Comparison of ENCODE assay signal across 8 mouse cellular contexts in the genomic region with DNA sequence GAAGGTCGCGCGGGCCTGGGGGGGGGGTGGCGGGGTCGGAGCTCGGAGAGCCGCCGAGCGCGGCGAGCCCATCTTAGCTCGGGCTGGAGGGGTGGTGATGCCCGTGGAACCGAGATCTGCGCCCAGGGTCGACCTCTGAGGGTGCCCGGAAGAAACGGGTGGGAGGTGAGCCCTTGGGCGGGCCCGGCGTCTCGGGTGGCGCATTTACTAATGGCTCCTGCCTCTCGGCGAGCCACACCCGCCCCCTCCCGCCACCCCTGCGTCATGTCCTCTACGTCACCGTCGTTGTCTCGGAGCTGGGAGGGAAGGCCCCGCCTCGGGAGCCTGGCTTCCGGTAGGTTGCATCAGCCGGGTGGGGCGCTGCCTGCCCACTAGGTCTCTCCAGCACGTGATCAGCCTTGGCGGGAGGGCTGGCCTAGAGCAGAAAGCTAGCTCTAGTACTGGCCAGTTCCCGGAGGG. TPM values are rescaled to one million over a fixed set of nuclear protein-coding genes. Genes with fewer than 3 reads are reported as not detected.
DNase-seq lines count a peak whose midpoint lies in the region; ATAC-seq and TF ChIP-seq lines count a peak whose summit lies in the region.

No protein-coding gene starts in this region.

- peak overlapping the region; percentile 99 for H3K27ac ChIP-seq in ES-E14 (ENCODE audit: insufficient read depth, low read depth, low read length, poor library complexity, severe bottlenecking)
- peak overlapping the region; percentile 99 for H3K27ac ChIP-seq in forebrain, embryonic 15.5 days (replicated peaks)
- peak overlapping the region; percentile 100 for H3K27ac ChIP-seq in layer of hippocampus, adult 2 months
- H3K27ac ChIP-seq in lung, embryonic 14.5 days (ENCODE audit: low read depth), result peak overlapping the region; percentile 99
- peak overlapping the region; percentile 90 for H3K27ac ChIP-seq in olfactory bulb, adult 2 months (ENCODE audit: insufficient read depth, low read depth, low read length)
- peak overlapping the region; percentile 53 for H3K27ac ChIP-seq in thymus, adult 2 months (ENCODE audit: control insufficient read depth, insufficient read depth, low read length)

- TF ChIP-seq POLR2A in olfactory bulb, adult 2 months (IDR thresholded peaks at IDR 0.05; ENCODE audit: insufficient read depth, low read depth, low read length), result peak; percentile 89
- TF ChIP-seq POLR2A in thymus, adult 2 months (IDR thresholded peaks at IDR 0.05; ENCODE audit: control insufficient read depth, extremely low read depth, insufficient read depth, low read length, poor library complexity), result peak; percentile 91

- peak overlapping the region; percentile 99 for H3K9ac ChIP-seq in ES-E14 (ENCODE audit: insufficient read depth, low read depth, low read length, poor library complexity, severe bottlenecking)
- peak overlapping the region; percentile 97 for H3K9ac ChIP-seq in forebrain, embryonic 15.5 days (replicated peaks)
- H3K9ac ChIP-seq in lung, embryonic 14.5 days, result peak overlapping the region; percentile 97

- H3K4me3 ChIP-seq in ES-E14 (ENCODE audit: insufficient read depth in 1 of 2, low read depth in 1 of 2, low read length in 2 of 2, poor library complexity in 1 of 2, severe bottlenecking in 1 of 2), result peak overlapping the region; percentile 87 to 94
- peak overlapping the region; percentile 89 for H3K4me3 ChIP-seq in forebrain, embryonic 15.5 days
- peak overlapping the region; percentile 96 for H3K4me3 ChIP-seq in layer of hippocampus, adult 2 months
- peak overlapping the region; percentile 76 for H3K4me3 ChIP-seq in lung, embryonic 14.5 days (ENCODE audit: low read depth, low read length)
- peak overlapping the region; percentile 81 for H3K4me3 ChIP-seq in olfactory bulb, adult 2 months (ENCODE audit: insufficient read depth, low read depth, low read length)
- H3K4me3 ChIP-seq in thymus, adult 2 months (ENCODE audit: control insufficient read depth, insufficient read depth, low read length), result peak overlapping the region; percentile 56

- WGBS in forebrain, embryonic 15.5 days, result under 1% methylated on average over 39 of the region's 40 CpGs
- under 1% methylated on average over 40 of the region's 40 CpGs for WGBS in lung, embryonic 14.5 days
- WGBS in olfactory bulb, adult 2 months, result under 1% methylated on average over 40 of the region's 40 CpGs
- WGBS in thymus, adult 2 months, result under 1% methylated on average over 40 of the region's 40 CpGs

- H3K36me3 ChIP-seq in ES-E14 (ENCODE audit: control insufficient read depth, insufficient read depth, low read length, poor library complexity, severe bottlenecking), result peaks cover 20% of the 10 kb centered on the region
- peaks cover 18% of the 10 kb centered on the region for H3K36me3 ChIP-seq in forebrain, embryonic 15.5 days
- peaks cover 23% of the 10 kb centered on the region for H3K36me3 ChIP-seq in lung, embryonic 14.5 days (ENCODE audit: insufficient read depth)
- peaks cover 20% of the 10 kb centered on the region for H3K36me3 ChIP-seq in thymus, adult 2 months (ENCODE audit: control insufficient read depth, insufficient read depth, low read length)

- in situ Hi-C loops in ES-E14 (cut with MboI; ENCODE audit: low sequenced_read_pairs in 2 of 2, unreplicated experiment in 2 of 2), result no loop called here

- peaks cover 6 to 12% of the 10 kb centered on the region in 2 experiments for H3K4me1 ChIP-seq in ES-E14 (ENCODE audit: control insufficient read depth in 2 of 2, insufficient read depth in 2 of 2, low read length in 2 of 2, poor library complexity in 1 of 2)
- H3K4me1 ChIP-seq in forebrain, embryonic 15.5 days, result peaks cover 17% of the 10 kb centered on the region
- no peaks in the 10 kb centered on the region for H3K4me1 ChIP-seq in lung, embryonic 14.5 days (ENCODE audit: insufficient read depth)
- peaks cover 8% of the 10 kb centered on the region for H3K4me1 ChIP-seq in olfactory bulb, adult 2 months (ENCODE audit: control insufficient read depth, insufficient read depth, low read length)
- peaks cover 2% of the 10 kb centered on the region for H3K4me1 ChIP-seq in thymus, adult 2 months (replicated peaks; ENCODE audit: control insufficient read depth, insufficient read depth, low read length)

- H3K4me2 ChIP-seq in forebrain, embryonic 15.5 days (replicated peaks), result peak overlapping the region; percentile 78
- peak overlapping the region; percentile 83 for H3K4me2 ChIP-seq in lung, embryonic 14.5 days

- peak; percentile 87 for ATAC-seq in forebrain, embryonic 15.5 days (replicated peaks)
- ATAC-seq in lung, embryonic 14.5 days (ENCODE audit: insufficient read depth), result peak; percentile 83

- peak; percentile 95 for DNase-seq in ES-E14 (ENCODE audit: low read depth, low spot score)
- peak; percentile 97 for DNase-seq in cerebellum, adult 11-12 months
- DNase-seq in heart, postnatal 36 days, result peak; percentile 90 to 93
- DNase-seq in layer of hippocampus, adult 2 months (ENCODE audit: low spot score in 2 of 2), result peak; percentile 94 to 95
- peak; percentile 97 for DNase-seq in lung, embryonic 14.5 days
- DNase-seq in thymus, adult 2 months, result peak; percentile 92

- intact Hi-C loops in heart, postnatal 36 days (cut with DNase I), result no loop called here

- peak; percentile 27; the same call in 1 of the 2 replicates for TF ChIP-seq CTCF in layer of hippocampus, adult 2 months (conservative IDR thresholded peaks at IDR 0.05)
- TF ChIP-seq CTCF in lung, embryonic 14.5 days (IDR thresholded peaks at IDR 0.05; ENCODE audit: low read depth), result no peak
- TF ChIP-seq CTCF in olfactory bulb, adult 2 months (IDR thresholded peaks at IDR 0.05; ENCODE audit: insufficient read depth, low read depth, low read length), result no peak
- TF ChIP-seq CTCF in thymus, adult 2 months (IDR thresholded peaks at IDR 0.05; ENCODE audit: borderline replicate concordance, control insufficient read depth, extremely low read depth, insufficient read depth, low read length, poor library complexity), result no peak

- H3K27me3 ChIP-seq in forebrain, embryonic 15.5 days, result no peaks in the 10 kb centered on the region
- H3K27me3 ChIP-seq in lung, embryonic 14.5 days (ENCODE audit: insufficient read depth, low read length), result no peaks in the 10 kb centered on the region
- no peaks in the 10 kb centered on the region for H3K27me3 ChIP-seq in thymus, adult 2 months (ENCODE audit: control insufficient read depth, insufficient read depth, low read length)

- no peaks in the 10 kb centered on the region for H3K9me3 ChIP-seq in ES-E14 (ENCODE audit: control insufficient read depth, insufficient read depth, low read depth, low read length)
- no peaks in the 10 kb centered on the region for H3K9me3 ChIP-seq in forebrain, embryonic 15.5 days
- H3K9me3 ChIP-seq in lung, embryonic 14.5 days (ENCODE audit: low read depth, low read length), result no peaks in the 10 kb centered on the region

TF ChIP-seq in ES-E14, 5 proteins besides CTCF, POLR2A, EP300 and RAD21 (continues in another document):
- TF ChIP-seq ZC3H11A (IDR thresholded peaks at IDR 0.05; ENCODE audit: borderline replicate concordance, low read depth, low read length), result no peak
- no peak; the same call in 1 of the 2 replicates for TF ChIP-seq HCFC1 (IDR thresholded peaks at IDR 0.05; ENCODE audit: borderline replicate concordance, insufficient read depth, low read length)
- no peak for TF ChIP-seq ZNF384 (IDR thresholded peaks at IDR 0.05; ENCODE audit: low read depth, low read length)

RNA-seq across cellular contexts. Expression of a gene that starts 0.5 kb away (rescaled TPM):
- 322 and 326 TPM in 2 replicates for total RNA-seq in ES-E14 (2012; rRNA removed)
- 1,252 and 1,271 TPM in 2 replicates for polyA plus RNA-seq in forebrain, embryonic 15.5 days (2015; fragmentation: Nextera tagmentation; extraction: Ambion mirVana)
- total RNA-seq in heart, postnatal 36 days (2021), result 1,000 to 10,000 TPM; 1,603 to 1,774 TPM
- 100 to 1,000 TPM; 713 to 750 TPM for total RNA-seq in layer of hippocampus, adult 2 months (2021)
- 1,908 and 1,918 TPM in 2 replicates for polyA plus RNA-seq in lung, embryonic 14.5 days (2014; fragmentation: Nextera tagmentation; extraction: Ambion mirVana)
- not detected in 2 replicates for polyA plus RNA-seq in olfactory bulb, adult 2 months (2012; ENCODE audit: insufficient read depth, insufficient read length, low replicate concordance, missing spikeins)
- 117 and 131 TPM in 2 replicates for polyA plus RNA-seq in thymus, adult 2 months (2012; rRNA removed)

RNA-seq across cellular contexts. Expression of a gene that starts 14.0 kb away (rescaled TPM):
- 1.6 and 2.9 TPM in 2 replicates for total RNA-seq in ES-E14 (2012; rRNA removed)
- polyA plus RNA-seq in forebrain, embryonic 15.5 days (2015; fragmentation: Nextera tagmentation; extraction: Ambion mirVana), result 0.57 and 0.78 TPM in 2 replicates
- not detected for total RNA-seq in heart, postnatal 36 days (2021)
- not detected for total RNA-seq in layer of hippocampus, adult 2 months (2021)
- polyA plus RNA-seq in lung, embryonic 14.5 days (2014; fragmentation: Nextera tagmentation; extraction: Ambion mirVana), result not detected in 2 replicates
- polyA plus RNA-seq in olfactory bulb, adult 2 months (2012; ENCODE audit: insufficient read depth, insufficient read length, low replicate concordance, missing spikeins), result not detected in 2 replicates
- 2.0 and 2.4 TPM in 2 replicates for polyA plus RNA-seq in thymus, adult 2 months (2012; rRNA removed)

RNA-seq across cellular contexts. Expression of a gene that starts 35.7 kb away (rescaled TPM):
- total RNA-seq in ES-E14 (2012; rRNA removed), result 21.4 and 34.2 TPM in 2 replicates
- 94.7 and 128 TPM in 2 replicates for polyA plus RNA-seq in forebrain, embryonic 15.5 days (2015; fragmentation: Nextera tagmentation; extraction: Ambion mirVana)
- total RNA-seq in heart, postnatal 36 days (2021), result 1 to 10 TPM; 1.6 to 1.8 TPM
- total RNA-seq in layer of hippocampus, adult 2 months (2021), result 100 to 1,000 TPM; 169 to 174 TPM
- 8.7 and 9.6 TPM in 2 replicates for polyA plus RNA-seq in lung, embryonic 14.5 days (2014; fragmentation: Nextera tagmentation; extraction: Ambion mirVana)
- polyA plus RNA-seq in olfactory bulb, adult 2 months (2012; ENCODE audit: insufficient read depth, insufficient read length, low replicate concordance, missing spikeins), result not detected in 2 replicates
- 7.7 and 8.6 TPM in 2 replicates for polyA plus RNA-seq in thymus, adult 2 months (2012; rRNA removed)

RNA-seq across cellular contexts. Expression of a gene that starts 50.5 kb away (rescaled TPM):
- total RNA-seq in ES-E14 (2012; rRNA removed), result 21.7 and 42.5 TPM in 2 replicates
- polyA plus RNA-seq in forebrain, embryonic 15.5 days (2015; fragmentation: Nextera tagmentation; extraction: Ambion mirVana), result not detected in 2 replicates
- not detected for total RNA-seq in heart, postnatal 36 days (2021)
- total RNA-seq in layer of hippocampus, adult 2 months (2021), result not detected
- not detected in 2 replicates for polyA plus RNA-seq in lung, embryonic 14.5 days (2014; fragmentation: Nextera tagmentation; extraction: Ambion mirVana)
- polyA plus RNA-seq in olfactory bulb, adult 2 months (2012; ENCODE audit: insufficient read depth, insufficient read length, low replicate concordance, missing spikeins), result not detected in 2 replicates
- 0.31 and 0.97 TPM in 2 replicates for polyA plus RNA-seq in thymus, adult 2 months (2012; rRNA removed)

RNA-seq across cellular contexts. Expression of a gene that starts 59.4 kb away (rescaled TPM):
- 3.2 and 8.5 TPM in 2 replicates for total RNA-seq in ES-E14 (2012; rRNA removed)
- polyA plus RNA-seq in forebrain, embryonic 15.5 days (2015; fragmentation: Nextera tagmentation; extraction: Ambion mirVana), result 0.31 TPM in 1 of 2 replicates, not detected in the other
- total RNA-seq in heart, postnatal 36 days (2021), result not detected
- total RNA-seq in layer of hippocampus, adult 2 months (2021), result not detected
- 2.1 and 2.9 TPM in 2 replicates for polyA plus RNA-seq in lung, embryonic 14.5 days (2014; fragmentation: Nextera tagmentation; extraction: Ambion mirVana)
- polyA plus RNA-seq in olfactory bulb, adult 2 months (2012; ENCODE audit: insufficient read depth, insufficient read length, low replicate concordance, missing spikeins), result not detected in 2 replicates
- polyA plus RNA-seq in thymus, adult 2 months (2012; rRNA removed), result 238 and 276 TPM in 2 replicates

Comparison
In these comparisons a context has a peak if more than half of its experiments do, and no peak if none do; other contexts are left out.
1. Peak in every context shown above with its lines: DNase-seq, ATAC-seq, H3K4me3 ChIP-seq and H3K27ac ChIP-seq.